Mouse (Mus musculus) liver, embryonic 15.5 days (tissue): ENCODE results near the gene Vmn1r157. TPM values are rescaled to one million over a fixed set of nuclear protein-coding genes. Genes with fewer than 3 reads are reported as not detected.
"Not testable (repeated sequence)": the region's sequence is repeated elsewhere in the genome, so short reads cannot be mapped to it uniquely, and the experiment has no call there.

ENCODE experiments used
- ATAC-seq: fragments of 200-750 bp; cut with Nextera tagmentation; 2 replicates; pipeline ENCODE4 v1.8.0; 2017; ENCODE audit warnings: moderate number of reproducible peaks, mild to moderate bottlenecking, moderate library complexity; ENCODE audit not compliant: insufficient read depth
- H3K27ac ChIP-seq: fragments of 300-500 bp; sonication (generic); replicated peaks from 2 replicates; pipeline ENCODE4 v1.5.1; 2015; ENCODE audit warnings: mild to moderate bottlenecking, inconsistent platforms
- H3K27me3 ChIP-seq: fragments of 300-500 bp; sonication (generic); 2 replicates; pipeline ENCODE4 v1.6.1; 2015; ENCODE audit warnings: mild to moderate bottlenecking, inconsistent platforms
- H3K36me3 ChIP-seq: fragments of 300-500 bp; sonication (generic); replicated peaks from 2 replicates; pipeline ENCODE4 v1.6.1; 2015; ENCODE audit warnings: moderate library complexity, mild to moderate bottlenecking, inconsistent platforms
- H3K4me1 ChIP-seq: fragments of 300-500 bp; sonication (generic); replicated peaks from 2 replicates; pipeline ENCODE4 v1.6.1; 2015; ENCODE audit warnings: inconsistent platforms
- H3K4me2 ChIP-seq: fragments of 300-500 bp; sonication (generic); 2 replicates; pipeline ENCODE4 v1.6.1; 2015; ENCODE audit warnings: moderate library complexity, mild to moderate bottlenecking, inconsistent platforms
- H3K4me3 ChIP-seq: fragments of 300-500 bp; sonication (generic); replicated peaks from 2 replicates; pipeline ENCODE4 v1.5.1; 2015; ENCODE audit warnings: mild to moderate bottlenecking, inconsistent platforms
- H3K9ac ChIP-seq: fragments of 300-500 bp; sonication (generic); 2 replicates; pipeline ENCODE4 v1.6.1; 2015; ENCODE audit warnings: moderate library complexity, mild to moderate bottlenecking, inconsistent platforms
- H3K9me3 ChIP-seq: fragments of 300-500 bp; sonication (generic); replicated peaks from 2 replicates; pipeline ENCODE4 v1.6.1; 2016; ENCODE audit warnings: inconsistent platforms
- WGBS: fragments of 180-500 bp; shearing (Covaris S2); methylation state at CpG from one replicate; pipeline ENCODE4 v1.1.7; 2015; ENCODE audit warnings: mixed read lengths; ENCODE audit not compliant: insufficient replicate concordance; 5-methylcytosine and 5-hydroxymethylcytosine counted together
- polyA plus RNA-seq: library from polyadenylated mRNA; unstranded; fragments of >200 nt; fragmentation: Nextera tagmentation; extraction: Ambion mirVana; gene quantifications from 2 replicates; pipeline ENCODE4 v1.2.1, GENCODE M21; 2015

Gene Vmn1r157
- polyA plus RNA-seq = not detected in 2 replicates

GRCm38 (mm10) chr7:22761397-22761796 lies at the start of gene Vmn1r157:
Gene Vmn1r157, plus strand, starts transcription at chr7:22761697.
- H3K36me3 ChIP-seq, H3K27me3 ChIP-seq, H3K4me2 ChIP-seq, H3K27ac ChIP-seq, ATAC-seq, H3K9ac ChIP-seq, H3K4me3 ChIP-seq, H3K9me3 ChIP-seq, H3K4me1 ChIP-seq: not testable (repeated sequence)
- 20% methylated on average over 2 of the region's 3 CpGs for WGBS

GRCm38 (mm10) chr7:22719610-22720009 lies 41.9 kb upstream of the Vmn1r157 start, which contains the start of gene Gm4567:
Gene Gm4567, minus strand, starts transcription at chr7:22719710.
- ATAC-seq, H3K27ac ChIP-seq, H3K27me3 ChIP-seq, H3K4me3 ChIP-seq, H3K4me1 ChIP-seq, H3K4me2 ChIP-seq, H3K9me3 ChIP-seq, H3K9ac ChIP-seq, H3K36me3 ChIP-seq: not testable (repeated sequence)
- no CpG with 5 or more reads among the region's 1 CpGs for WGBS

- ATAC-seq = not testable (repeated sequence)
These were observed 14.5 kb downstream of the Vmn1r157 start for GRCm38 (mm10) chr7:22775981-22776380.

GRCm38 (mm10) chr7:22790682-22791081 lies 29.2 kb downstream of the Vmn1r157 start, which contains the start of gene Vmn1r158:
Gene Vmn1r158, minus strand, starts transcription at chr7:22790782.
- not testable (repeated sequence) for H3K27me3 ChIP-seq, H3K9me3 ChIP-seq, H3K4me3 ChIP-seq, H3K4me2 ChIP-seq, ATAC-seq, H3K36me3 ChIP-seq, H3K4me1 ChIP-seq, H3K27ac ChIP-seq, H3K9ac ChIP-seq
- WGBS = 32% methylated on average over 2 of the region's 2 CpGs

More at GRCm38 (mm10) chr7:22775981-22776380, 14.5 kb downstream of the Vmn1r157 start:
- H3K4me3 ChIP-seq, H3K36me3 ChIP-seq, H3K27me3 ChIP-seq, H3K27ac ChIP-seq, H3K4me1 ChIP-seq, H3K9me3 ChIP-seq, H3K4me2 ChIP-seq, H3K9ac ChIP-seq: not testable (repeated sequence)
- WGBS = 75% methylated on average over 7 of the region's 11 CpGs

Other genes starting within 250 kb of the Vmn1r157 start
- gene Vmn1r152, start 238.7 kb upstream of the Vmn1r157 start, polyA plus RNA-seq = not detected in 2 replicates
- gene Gm8677, start 226.8 kb upstream of the Vmn1r157 start, polyA plus RNA-seq = not detected in 2 replicates
- not detected in 2 replicates for gene Gm4201, start 196.4 kb upstream of the Vmn1r157 start, polyA plus RNA-seq
- gene Gm4565, start 173.6 kb upstream of the Vmn1r157 start, polyA plus RNA-seq = not detected in 2 replicates
- not detected in 2 replicates for gene Vmn1r155, start 103.7 kb upstream of the Vmn1r157 start, polyA plus RNA-seq
- gene Gm8693, start 69.4 kb upstream of the Vmn1r157 start, polyA plus RNA-seq = not detected in 2 replicates
- not detected in 2 replicates for gene Gm4567, start 42.0 kb upstream of the Vmn1r157 start, polyA plus RNA-seq
- not detected in 2 replicates for gene Vmn1r158, start 29.1 kb downstream of the Vmn1r157 start, polyA plus RNA-seq
- gene Vmn1r159, start 81.9 kb downstream of the Vmn1r157 start, polyA plus RNA-seq = not detected in 2 replicates
- not detected in 2 replicates for gene Vmn1r160, start 109.5 kb downstream of the Vmn1r157 start, polyA plus RNA-seq
- gene Gm4214, start 223.0 kb downstream of the Vmn1r157 start, polyA plus RNA-seq = not detected in 2 replicates